Mouse (Mus musculus): ENCODE measurements around the gene Btbd19.

- no peak for TF ChIP-seq CTCF (IDR thresholded peaks at IDR 0.05)
- no peak for TF ChIP-seq EP300 (IDR thresholded peaks at IDR 0.05)
These were observed 7.6 kb downstream of the Btbd19 start for GRCm38 (mm10) chr4:117117931-117118330.

All from lung, postnatal 0 days (tissue).